Mouse (Mus musculus) lung, postnatal 0 days (tissue): ENCODE data around the gene Manea.

Experiments used
- CTCF ChIP-seq: IDR thresholded peaks from 2 replicates; pipeline ENCODE4 v1.5.1; 2016; ENCODE audit warnings: antibody characterized with exemption, mild to moderate bottlenecking
- EP300 ChIP-seq: IDR thresholded peaks from 2 replicates; pipeline ENCODE4 v1.6.1; 2016; ENCODE audit warnings: antibody characterized with exemption, mild to moderate bottlenecking, control low read depth

DNA sequence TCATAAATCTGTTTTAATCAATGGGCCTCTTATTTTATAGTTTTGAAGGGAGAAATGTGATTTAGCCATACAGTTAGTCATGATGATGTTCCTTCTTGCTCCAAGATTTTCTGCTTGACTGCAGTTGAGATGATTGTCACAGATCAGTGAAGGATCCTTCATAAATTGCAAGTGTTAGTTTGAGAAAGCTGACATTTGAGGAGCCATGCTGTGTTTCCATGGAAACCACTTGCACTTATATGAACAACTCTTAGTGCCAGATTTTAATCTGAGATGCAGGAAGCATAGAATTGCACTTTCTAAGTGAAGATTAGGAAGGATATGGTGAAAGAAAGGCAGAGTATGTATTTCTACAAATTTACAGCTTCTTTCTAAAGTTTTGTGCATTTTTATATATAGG lies 70.4 kb downstream of the Manea start:
- TF ChIP-seq CTCF = no peak
- no peak for TF ChIP-seq EP300
